Mouse (Mus musculus) ES-E14 (cell line): ENCODE data around the gene Shroom4. TPM values are rescaled to one million over a fixed set of nuclear protein-coding genes. Genes with fewer than 3 reads are reported as not detected.
A peak's percentile ranks its signal among the peaks of the same experiment; 100 is the strongest.

Experiments
- DNase-seq: peaks from one replicate; pipeline ENCODE4 v3.0.0-alpha.2; 2013; ENCODE audit warnings: low read depth, low spot score
- H3K27ac ChIP-seq: 2 replicates; pipeline ENCODE4 v1.5.1; 2012; ENCODE audit warnings: low read depth, mild to moderate bottlenecking, low read length, moderate library complexity, mixed read lengths; ENCODE audit not compliant: poor library complexity, insufficient read depth, severe bottlenecking
- H3K36me3 ChIP-seq: 2 replicates; pipeline ENCODE4 v1.6.1; 2012; ENCODE audit warnings: mild to moderate bottlenecking, low read length, moderate library complexity, mixed read lengths; ENCODE audit not compliant: control insufficient read depth, poor library complexity, insufficient read depth, severe bottlenecking
- H3K4me1 ChIP-seq, 2 experiments: fragments of 150-350 bp in 1 of 2; sonication (generic) in 1 of 2; 2 replicates each; pipeline ENCODE4 v1.6.1; 2012; ENCODE audit warnings: low read length in 2 of 2, mild to moderate bottlenecking in 1 of 2, mixed read lengths in 1 of 2; ENCODE audit not compliant: control insufficient read depth in 2 of 2, insufficient read depth in 2 of 2, poor library complexity in 1 of 2
- H3K4me3 ChIP-seq, 2 experiments: fragments of 150-350 bp in 1 of 2; sonication (generic) in 1 of 2; 2 replicates each; pipeline ENCODE4 v1.5.1; 2012; ENCODE audit warnings: low read length in 2 of 2, low read depth in 1 of 2, mild to moderate bottlenecking in 1 of 2, mixed read lengths in 1 of 2; ENCODE audit not compliant: insufficient read depth in 1 of 2, poor library complexity in 1 of 2, severe bottlenecking in 1 of 2
- H3K9ac ChIP-seq: 2 replicates; pipeline ENCODE4 v1.6.1; 2012; ENCODE audit warnings: low read depth, mild to moderate bottlenecking, low read length, mixed read lengths; ENCODE audit not compliant: poor library complexity, insufficient read depth, severe bottlenecking
- H3K9me3 ChIP-seq: fragments of 150-350 bp; sonication (generic); 2 replicates; pipeline ENCODE4 v1.6.1; 2012; ENCODE audit warnings: low read depth, mild to moderate bottlenecking, low read length; ENCODE audit not compliant: control insufficient read depth, insufficient read depth
- CHD2 ChIP-seq: IDR thresholded peaks from 2 replicates; pipeline ENCODE4 v1.6.1; 2014; ENCODE audit warnings: mild to moderate bottlenecking, low read depth, low read length, inconsistent platforms
- HCFC1 ChIP-seq: IDR thresholded peaks from 2 replicates; pipeline ENCODE4 v1.6.1; 2012; ENCODE audit warnings: low read length, inconsistent platforms, borderline replicate concordance; ENCODE audit not compliant: insufficient read depth
- MAFK ChIP-seq: IDR thresholded peaks from 2 replicates; pipeline ENCODE4 v1.6.1; 2014; ENCODE audit warnings: mild to moderate bottlenecking, low read depth, low read length, inconsistent platforms; ENCODE audit not compliant: insufficient read depth
- ZC3H11A ChIP-seq: IDR thresholded peaks from 2 replicates; pipeline ENCODE4 v1.6.1; 2012; ENCODE audit warnings: low read depth, mild to moderate bottlenecking, inconsistent platforms, low read length, borderline replicate concordance
- ZNF384 ChIP-seq: IDR thresholded peaks from 2 replicates; pipeline ENCODE4 v1.6.1; 2012; ENCODE audit warnings: low read depth, low read length, inconsistent platforms
- in situ Hi-C, 2 experiments: fragments of 600-800 bp; cut with MboI; formaldehyde crosslinking; loops; one replicate each; pipeline ENCODE4 v1.15.1; 2025; ENCODE audit warnings: low sequenced_read_pairs in 2 of 2, inconsistent platforms in 1 of 2; ENCODE audit not compliant: unreplicated experiment in 2 of 2
- total RNA-seq: library from RNA; depleted of rRNA; stranded (reverse); fragments of 300-350 nt; gene quantifications from 2 replicates; pipeline ENCODE4 v1.2.3, GENCODE M21; 2012

Shroom4 gene
- total RNA-seq, 1 experiment: 12.7 TPM

GRCm38 (mm10) chrX:6580671-6581070 is 181.0 kb downstream of the Shroom4 start:
- no peak for DNase-seq
- Histone ChIP-seq H3K4me1 (no peaks in the 10 kb centered on the region), H3K4me3 (no peak overlapping the region), H3K27ac (no peak overlapping the region), H3K36me3 (peaks cover 7% of the 10 kb centered on the region; the same call in 1 of the 2 replicates), H3K9me3 (no peaks in the 10 kb centered on the region), H3K9ac (no peak overlapping the region)
- TF ChIP-seq CHD2 (no peak), HCFC1 (no peak), ZNF384 (no peak), ZC3H11A (no peak), MAFK (no peak)
- in situ Hi-C loops: no loop called here

- H3K27ac ChIP-seq: no peak overlapping the region
- in situ Hi-C loops: no loop called here
Measured at GRCm38 (mm10) chrX:6581181-6581580, 181.5 kb downstream of the Shroom4 start.

DNA sequence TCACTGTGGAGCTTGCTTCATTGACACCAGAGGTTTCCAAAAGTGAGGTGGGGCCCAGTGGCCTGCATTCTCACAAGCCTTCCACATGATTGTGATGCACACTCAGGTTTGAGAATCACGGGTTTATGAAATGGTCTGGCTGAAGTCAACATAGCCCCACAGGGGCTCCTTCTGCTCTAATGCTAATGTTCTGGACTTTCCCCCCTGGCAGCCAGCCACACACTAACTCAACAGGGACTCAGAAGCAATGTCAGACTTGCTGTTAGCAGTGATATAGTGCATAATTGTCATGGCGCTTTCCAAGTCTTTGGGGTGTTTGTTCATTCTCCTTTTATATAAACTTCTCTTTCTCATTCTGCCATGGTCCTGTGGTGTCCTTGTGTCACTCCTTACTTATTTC is 183.0 kb downstream of the Shroom4 start:
- TF ChIP-seq HCFC1 (no peak), ZNF384 (no peak), ZC3H11A (no peak), MAFK (no peak), CHD2 (no peak)
- H3K4me1 ChIP-seq: no peaks in the 10 kb centered on the region
- no peaks in the 10 kb centered on the region for H3K9me3 ChIP-seq
- no peak overlapping the region for H3K4me3 ChIP-seq
- peaks cover 7% of the 10 kb centered on the region; the same call in 1 of the 2 replicates for H3K36me3 ChIP-seq
- H3K27ac ChIP-seq: no peak overlapping the region
- no peak overlapping the region for H3K9ac ChIP-seq
- DNase-seq: no peak
- in situ Hi-C loops: no loop called here

More at GRCm38 (mm10) chrX:6581181-6581580, 181.5 kb downstream of the Shroom4 start:
- Histone ChIP-seq H3K4me1 (no peaks in the 10 kb centered on the region), H3K9ac (no peak overlapping the region), H3K9me3 (no peaks in the 10 kb centered on the region), H3K4me3 (no peak overlapping the region), H3K36me3 (peaks cover 7% of the 10 kb centered on the region; the same call in 1 of the 2 replicates)
- no peak for DNase-seq
- TF ChIP-seq ZNF384 (no peak), CHD2 (no peak), ZC3H11A (no peak), MAFK (no peak), HCFC1 (no peak)

DNA sequence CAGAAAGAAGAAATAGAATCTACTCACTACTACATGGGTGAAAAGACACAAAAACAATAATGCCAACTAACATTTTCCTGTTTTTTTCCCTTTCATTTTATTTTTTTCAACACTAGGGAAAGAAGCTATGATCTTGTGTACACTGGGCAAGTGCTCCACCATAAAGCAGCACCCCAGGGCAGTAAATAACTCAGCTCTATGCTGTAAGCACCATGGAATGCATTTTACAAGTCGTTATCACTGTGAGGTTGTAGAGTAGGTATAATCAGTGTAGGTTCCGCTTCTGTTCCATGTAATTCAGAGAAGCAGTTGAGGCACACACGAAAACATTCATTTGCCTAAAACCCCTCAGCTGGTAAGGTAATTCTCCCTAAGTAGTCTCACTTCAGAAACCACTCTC is 194.5 kb downstream of the Shroom4 start:
- no peaks in the 10 kb centered on the region for H3K36me3 ChIP-seq
- no peak overlapping the region for H3K4me3 ChIP-seq
- no peak overlapping the region for H3K27ac ChIP-seq
- TF ChIP-seq CHD2 (no peak), ZNF384 (no peak), HCFC1 (no peak), MAFK (no peak), ZC3H11A (no peak)
- H3K9me3 ChIP-seq: no peaks in the 10 kb centered on the region
- no peaks in the 10 kb centered on the region for H3K4me1 ChIP-seq
- H3K9ac ChIP-seq: no peak overlapping the region
- in situ Hi-C loops: no loop called here
- DNase-seq: no peak

DNA sequence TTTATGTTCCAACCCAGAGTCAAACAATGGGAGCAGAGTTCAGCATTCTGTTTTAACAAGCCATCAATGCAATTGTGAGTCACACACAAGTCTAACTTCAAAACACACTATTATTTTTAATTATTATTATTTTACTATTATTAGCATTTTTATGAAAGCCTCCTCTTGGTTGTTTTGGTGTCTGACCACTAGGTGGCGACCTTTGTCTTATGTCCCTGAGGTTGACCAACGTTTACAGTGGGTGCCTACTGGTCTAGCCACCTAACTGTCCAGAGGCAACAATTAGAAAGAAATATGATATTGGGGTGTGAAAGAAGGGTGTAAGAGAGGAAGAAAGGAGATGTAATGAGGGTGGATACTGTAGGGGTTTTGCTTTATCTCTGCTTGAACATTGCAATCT is 254.4 kb downstream of the Shroom4 start:
- no peak overlapping the region for H3K9ac ChIP-seq
- no peak for TF ChIP-seq MAFK
- no peak for TF ChIP-seq CHD2
- no peak for TF ChIP-seq ZNF384
- TF ChIP-seq ZC3H11A: no peak
- TF ChIP-seq HCFC1: no peak
- no peaks in the 10 kb centered on the region for H3K9me3 ChIP-seq
- H3K36me3 ChIP-seq: no peaks in the 10 kb centered on the region
- H3K4me1 ChIP-seq: no peaks in the 10 kb centered on the region
- in situ Hi-C loops: loop anchor here in 1 of 2 experiments (10.0 kb wide), 1 partner anchor 261 kb away; no protein-coding TSS in a partner anchor
- peak; percentile 11 for DNase-seq
- H3K4me3 ChIP-seq: no peak overlapping the region
- no peak overlapping the region for H3K27ac ChIP-seq
